Mouse (Mus musculus) MEL (cell line): ENCODE data around the gene Ttc30a2.

Experiments used
- CTCF ChIP-seq, 3 experiments: IDR thresholded peaks in 2 of 3; conservative IDR thresholded peaks in 1 of 3; 2 replicates each; pipeline ENCODE4 v1.5.1; 2011 to 2012; ENCODE audit warnings: low read length in 3 of 3, low read depth in 2 of 3, mild to moderate bottlenecking in 2 of 3, improper control_type of control experiment in 1 of 3, inconsistent platforms in 1 of 3, mixed read lengths in 1 of 3, moderate library complexity in 1 of 3; ENCODE audit not compliant: control insufficient read depth in 1 of 3, insufficient read depth in 1 of 3, poor library complexity in 1 of 3, severe bottlenecking in 1 of 3
- EP300 ChIP-seq, 2 experiments: IDR thresholded peaks; 2 replicates each; pipeline ENCODE4 v1.6.1; 2011; ENCODE audit warnings: improper control_type of control experiment in 2 of 2, low read length in 2 of 2, low read depth in 1 of 2, mild to moderate bottlenecking in 1 of 2
- GATA1 ChIP-seq: IDR thresholded peaks from 2 replicates; pipeline ENCODE4 v1.6.1; 2011; ENCODE audit warnings: low read depth, low read length, improper control_type of control experiment
- JUND ChIP-seq: IDR thresholded peaks from 2 replicates; pipeline ENCODE4 v1.6.1; 2011; ENCODE audit warnings: low read depth, mild to moderate bottlenecking, improper control_type of control experiment, low read length
- MAX ChIP-seq: IDR thresholded peaks from 2 replicates; pipeline ENCODE4 v1.6.1; 2011; ENCODE audit warnings: low read length, improper control_type of control experiment
- MEF2A ChIP-seq: IDR thresholded peaks from 2 replicates; pipeline ENCODE4 v1.6.1; 2014; ENCODE audit warnings: low read depth, mild to moderate bottlenecking, inconsistent platforms, low read length, improper control_type of control experiment; ENCODE audit not compliant: poor library complexity, insufficient replicate concordance, severe bottlenecking; ENCODE audit errors: extremely low read depth
- NRF1 ChIP-seq: IDR thresholded peaks from 2 replicates; pipeline ENCODE4 v1.6.1; 2014; ENCODE audit warnings: low read depth, mild to moderate bottlenecking, inconsistent platforms, low read length, improper control_type of control experiment, moderate library complexity; ENCODE audit not compliant: poor library complexity, insufficient read depth, severe bottlenecking
- POLR2A ChIP-seq, 2 experiments: IDR thresholded peaks; 2 replicates each; pipeline ENCODE4 v1.6.1; 2011 to 2012; ENCODE audit warnings: low read length in 2 of 2, mild to moderate bottlenecking in 2 of 2, control low read depth in 1 of 2, improper control_type of control experiment in 1 of 2, low read depth in 1 of 2, moderate library complexity in 1 of 2; ENCODE audit not compliant: control insufficient read depth in 1 of 2, insufficient read depth in 1 of 2, poor library complexity in 1 of 2
- SIN3A ChIP-seq: IDR thresholded peaks from 2 replicates; pipeline ENCODE4 v1.6.1; 2012; ENCODE audit warnings: low read length, improper control_type of control experiment, inconsistent platforms
- TAL1 ChIP-seq: IDR thresholded peaks from 2 replicates; pipeline ENCODE4 v1.6.1; 2012; ENCODE audit warnings: mild to moderate bottlenecking, inconsistent platforms, low read length, moderate library complexity, mixed read lengths
- UBTF ChIP-seq: IDR thresholded peaks from 2 replicates; pipeline ENCODE4 v1.6.1; 2012; ENCODE audit warnings: low read depth, mild to moderate bottlenecking, inconsistent platforms, low read length, improper control_type of control experiment, moderate library complexity, borderline replicate concordance; ENCODE audit not compliant: insufficient read depth
- USF2 ChIP-seq, 2 experiments: IDR thresholded peaks; 2 replicates each; pipeline ENCODE4 v1.6.1; 2011 to 2012; ENCODE audit warnings: improper control_type of control experiment in 2 of 2, low read length in 2 of 2, borderline replicate concordance in 1 of 2, inconsistent platforms in 1 of 2, low read depth in 1 of 2, mild to moderate bottlenecking in 1 of 2; ENCODE audit not compliant: insufficient read depth in 1 of 2

DNA sequence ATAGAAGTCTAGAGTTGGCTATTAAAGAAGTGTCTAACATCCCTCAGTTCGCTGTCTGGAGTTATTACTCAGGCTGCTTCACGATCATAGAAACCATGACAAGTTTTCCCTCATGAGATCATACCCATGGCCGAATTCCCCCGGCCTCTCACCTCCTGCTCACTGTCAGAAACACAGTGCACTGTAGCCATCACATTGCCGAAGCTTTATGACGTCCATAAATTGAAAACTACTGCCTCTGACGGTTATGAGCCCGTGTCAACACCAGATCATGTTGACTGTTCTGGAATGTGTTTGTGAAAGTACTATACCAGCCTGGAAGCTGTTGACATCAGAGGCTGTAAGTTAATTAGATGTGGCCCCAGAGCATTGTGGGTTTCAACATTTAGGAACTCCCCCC is 27.3 kb downstream of the Ttc30a2 start:
- TF ChIP-seq NRF1 (no peak), POLR2A (IDR thresholded peaks at IDR 0.05; ENCODE audit: control insufficient read depth in 1 of 2, insufficient read depth in 1 of 2, low read depth in 1 of 2, low read length in 2 of 2, poor library complexity in 1 of 2) (no peak), EP300 (IDR thresholded peaks at IDR 0.05; ENCODE audit: low read depth in 1 of 2, low read length in 2 of 2) (no peak), SIN3A (no peak), CTCF (IDR thresholded peaks at IDR 0.05 in 2 of 3, conservative IDR thresholded peaks at IDR 0.05 in 1 of 3; ENCODE audit: control insufficient read depth in 1 of 3, insufficient read depth in 1 of 3, low read depth in 2 of 3, low read length in 3 of 3, poor library complexity in 1 of 3, severe bottlenecking in 1 of 3) (no peak), MAX (no peak), TAL1 (no peak), GATA1 (no peak), UBTF (no peak), JUND (no peak), USF2 (IDR thresholded peaks at IDR 0.05; ENCODE audit: borderline replicate concordance in 1 of 2, insufficient read depth in 1 of 2, low read depth in 1 of 2, low read length in 2 of 2) (no peak), MEF2A (no peak)
